Mouse (Mus musculus): ENCODE results near the gene Mmp24. TPM values are rescaled to one million over a fixed set of nuclear protein-coding genes. Genes with fewer than 3 reads are reported as not detected.
A peak's percentile ranks its signal among the peaks of the same experiment; 100 is the strongest.

Mmp24 gene
- polyA plus RNA-seq, 1 experiment from 2014 or later = 0.05 TPM

DNA sequence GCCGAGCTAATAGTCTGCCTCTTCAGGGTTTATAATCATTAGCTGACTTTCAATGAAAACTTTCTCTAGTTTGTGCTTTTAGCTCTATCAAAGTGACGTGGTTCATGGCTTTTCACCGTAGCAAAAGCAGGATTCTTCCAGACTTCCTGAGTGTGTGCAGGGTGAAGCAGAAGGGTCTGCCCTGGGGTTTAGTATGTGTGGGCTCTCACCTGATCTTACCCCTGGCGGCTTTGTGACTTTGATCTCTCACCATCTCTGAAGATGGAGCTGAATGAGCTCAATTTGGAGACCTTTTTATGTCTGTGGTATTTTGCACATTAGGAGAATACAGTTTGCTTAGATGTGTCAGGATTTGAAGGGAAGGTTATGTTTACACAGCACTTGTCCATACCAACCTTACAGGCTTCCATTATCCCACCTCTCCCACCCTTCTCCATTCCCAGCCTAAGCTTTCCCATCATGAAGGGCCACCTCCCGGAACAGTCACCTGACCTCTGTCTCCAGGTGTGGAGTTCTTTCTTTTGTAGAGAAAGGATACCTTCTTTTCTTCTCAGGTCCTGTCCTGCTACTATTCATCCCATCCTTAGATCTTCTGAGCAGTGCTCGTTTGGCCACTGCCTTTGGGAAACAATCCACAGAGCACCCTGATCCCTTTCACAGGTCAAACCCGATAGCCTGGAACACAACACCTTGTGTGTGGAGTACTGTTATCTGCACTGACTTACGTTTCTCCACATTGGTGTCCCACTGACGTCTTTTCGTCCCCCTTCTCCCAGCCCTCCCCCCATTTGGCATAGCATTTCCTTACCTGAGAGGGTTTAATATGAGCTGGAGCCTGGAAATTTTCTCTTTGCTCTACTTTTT lies 1.9 kb downstream of the Mmp24 start:
- Histone ChIP-seq H3K27ac (ENCODE audit: poor library complexity, severe bottlenecking) (no peak overlapping the region), H3K36me3 (no peaks in the 10 kb centered on the region), H3K27me3 (replicated peaks) (peaks cover 77% of the 10 kb centered on the region), H3K4me3 (no peak overlapping the region), H3K9ac (no peak overlapping the region), H3K9me3 (replicated peaks) (no peaks in the 10 kb centered on the region), H3K4me1 (replicated peaks) (peaks cover 7% of the 10 kb centered on the region), H3K4me2 (no peak overlapping the region)
- 57% methylated on average over 10 of the region's 10 CpGs for WGBS
- ATAC-seq (ENCODE audit: insufficient number of reproducible peaks, low FRiP score) = no peak

DNA sequence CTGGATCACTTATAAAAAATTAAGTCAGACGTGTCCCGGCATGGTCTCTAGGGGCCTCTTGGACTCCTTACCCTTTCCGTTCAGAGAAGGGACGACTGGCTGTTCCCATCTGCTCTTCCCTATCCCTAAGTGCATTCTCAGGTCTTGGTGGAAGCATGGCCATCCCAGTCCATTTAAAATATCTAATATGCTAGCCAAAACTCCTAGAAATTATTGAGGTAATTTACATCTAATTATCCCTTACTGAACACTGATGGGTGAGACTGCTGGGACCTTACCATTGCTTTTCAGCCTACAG lies 2.5 kb downstream of the Mmp24 start:
- no peak overlapping the region for H3K4me3 ChIP-seq
- ATAC-seq (ENCODE audit: insufficient number of reproducible peaks, low FRiP score) = no peak
- peaks cover 7% of the 10 kb centered on the region for H3K4me1 ChIP-seq (replicated peaks)
- H3K27me3 ChIP-seq (replicated peaks) = peaks cover 71% of the 10 kb centered on the region
- no peak overlapping the region for H3K9ac ChIP-seq
- no peaks in the 10 kb centered on the region for H3K36me3 ChIP-seq
- H3K9me3 ChIP-seq (replicated peaks) = no peaks in the 10 kb centered on the region
- no peak overlapping the region for H3K27ac ChIP-seq (ENCODE audit: poor library complexity, severe bottlenecking)
- no peak overlapping the region for H3K4me2 ChIP-seq
- WGBS = 77% methylated on average over 4 of the region's 4 CpGs

DNA sequence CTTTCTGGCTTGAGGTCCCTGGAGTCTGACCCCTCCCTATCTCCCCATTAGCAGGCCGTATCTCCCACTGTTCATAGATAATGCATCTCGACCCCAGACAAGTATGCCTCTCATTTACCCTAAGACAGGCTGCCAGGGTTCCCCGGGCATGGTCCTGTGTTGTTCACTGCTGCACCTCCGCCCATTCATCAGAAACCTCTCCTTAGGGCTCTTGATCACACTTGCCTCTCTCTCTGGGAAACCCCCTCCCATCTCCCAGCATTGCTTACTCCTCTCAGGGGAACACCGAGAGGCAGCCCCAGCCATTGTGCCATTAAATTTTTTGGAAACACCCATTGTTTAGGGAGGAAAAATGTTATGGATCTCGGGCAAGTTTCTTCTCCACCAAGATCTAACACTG lies 2.9 kb downstream of the Mmp24 start:
- 57% methylated on average over 6 of the region's 6 CpGs for WGBS

DNA sequence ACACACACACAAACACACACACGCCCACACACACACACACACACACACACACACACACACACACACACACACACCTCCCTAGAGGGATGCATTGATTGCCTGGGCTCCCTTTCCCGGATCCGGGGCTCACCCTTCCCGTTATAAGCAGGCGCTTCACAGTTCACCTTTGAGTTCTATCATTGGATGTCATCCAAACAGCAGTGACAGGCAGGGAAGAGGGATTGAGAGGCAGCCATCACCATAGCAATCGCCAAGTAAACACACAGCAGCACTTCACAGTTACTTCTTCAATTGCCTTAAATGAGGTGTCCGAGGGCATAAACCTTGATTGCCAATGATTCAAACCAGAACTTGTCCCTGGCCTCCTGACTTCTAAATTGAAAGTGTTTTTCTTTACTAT lies 3.9 kb downstream of the Mmp24 start:
- no peak for ATAC-seq (ENCODE audit: insufficient number of reproducible peaks, low FRiP score)
- Histone ChIP-seq H3K4me1 (replicated peaks) (peaks cover 7% of the 10 kb centered on the region), H3K27ac (ENCODE audit: poor library complexity, severe bottlenecking) (no peak overlapping the region), H3K9ac (no peak overlapping the region), H3K27me3 (replicated peaks) (peaks cover 57% of the 10 kb centered on the region), H3K4me2 (no peak overlapping the region), H3K9me3 (replicated peaks) (no peaks in the 10 kb centered on the region), H3K36me3 (no peaks in the 10 kb centered on the region), H3K4me3 (no peak overlapping the region)
- 51% methylated on average over 7 of the region's 7 CpGs for WGBS

More for the DNA sequence above, 2.9 kb downstream of the Mmp24 start:
- no peak overlapping the region for H3K4me2 ChIP-seq
- H3K9me3 ChIP-seq (replicated peaks) = no peaks in the 10 kb centered on the region
- no peak overlapping the region for H3K4me3 ChIP-seq
- no peak overlapping the region for H3K9ac ChIP-seq
- no peak for ATAC-seq (ENCODE audit: insufficient number of reproducible peaks, low FRiP score)
- peaks cover 7% of the 10 kb centered on the region for H3K4me1 ChIP-seq (replicated peaks)
- H3K27me3 ChIP-seq (replicated peaks) = peaks cover 68% of the 10 kb centered on the region
- H3K27ac ChIP-seq (ENCODE audit: poor library complexity, severe bottlenecking) = no peak overlapping the region
- no peaks in the 10 kb centered on the region for H3K36me3 ChIP-seq

DNA sequence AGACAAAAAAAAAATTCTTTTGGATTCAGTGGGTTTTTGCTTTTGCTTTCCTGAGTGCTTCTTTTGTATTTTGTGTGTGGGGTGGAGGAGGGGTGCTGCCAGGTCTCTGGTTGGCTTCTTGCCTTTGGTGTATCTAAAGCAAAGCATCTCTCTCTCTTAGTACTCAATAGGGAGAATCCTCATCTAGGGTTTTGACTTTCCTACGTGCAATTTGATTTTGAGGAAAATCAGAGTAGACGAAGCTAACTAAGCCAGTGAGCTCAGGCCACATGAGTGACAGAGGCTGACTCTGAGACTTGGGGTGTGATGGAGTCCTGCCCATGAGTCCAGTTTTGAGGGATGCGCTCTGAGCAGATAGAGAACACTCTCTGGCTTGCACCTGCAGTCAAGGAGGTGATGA lies 4.4 kb downstream of the Mmp24 start:
- Histone ChIP-seq H3K4me1 (replicated peaks) (peaks cover 7% of the 10 kb centered on the region), H3K36me3 (no peaks in the 10 kb centered on the region), H3K4me2 (no peak overlapping the region), H3K4me3 (no peak overlapping the region), H3K9ac (no peak overlapping the region), H3K9me3 (replicated peaks) (no peaks in the 10 kb centered on the region), H3K27me3 (replicated peaks) (peaks cover 53% of the 10 kb centered on the region), H3K27ac (ENCODE audit: poor library complexity, severe bottlenecking) (no peak overlapping the region)
- 80% methylated on average over 3 of the region's 3 CpGs for WGBS
- ATAC-seq (ENCODE audit: insufficient number of reproducible peaks, low FRiP score) = no peak

DNA sequence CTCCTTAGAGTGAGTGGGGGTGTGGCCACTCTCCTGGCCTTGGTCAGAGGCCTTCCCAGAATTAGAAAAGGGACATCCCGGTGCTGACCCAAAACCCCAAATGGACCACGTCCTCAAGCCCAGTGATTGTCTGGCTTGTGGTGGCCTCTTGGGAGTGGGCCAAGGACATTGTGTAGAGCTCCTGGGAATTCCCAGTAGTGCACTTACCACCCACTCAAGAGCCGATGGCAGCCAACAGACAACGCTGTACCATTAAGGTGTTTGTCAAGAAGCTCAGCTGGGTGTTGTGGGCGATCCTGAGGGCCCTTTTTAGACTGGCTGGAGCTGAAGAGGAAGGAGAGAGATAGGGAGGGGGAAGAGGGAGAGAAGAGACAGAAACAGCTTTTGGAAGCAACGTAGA lies 9.4 kb downstream of the Mmp24 start:
- Histone ChIP-seq H3K4me2 (no peak overlapping the region), H3K4me1 (replicated peaks) (no peaks in the 10 kb centered on the region), H3K36me3 (no peaks in the 10 kb centered on the region), H3K27ac (ENCODE audit: poor library complexity, severe bottlenecking) (no peak overlapping the region), H3K27me3 (replicated peaks) (peaks cover 19% of the 10 kb centered on the region; the same call in 1 of the 2 replicates), H3K9me3 (replicated peaks) (no peaks in the 10 kb centered on the region), H3K9ac (no peak overlapping the region), H3K4me3 (no peak overlapping the region)
- 67% methylated on average over 6 of the region's 6 CpGs for WGBS
- no peak for ATAC-seq (ENCODE audit: insufficient number of reproducible peaks, low FRiP score)

DNA sequence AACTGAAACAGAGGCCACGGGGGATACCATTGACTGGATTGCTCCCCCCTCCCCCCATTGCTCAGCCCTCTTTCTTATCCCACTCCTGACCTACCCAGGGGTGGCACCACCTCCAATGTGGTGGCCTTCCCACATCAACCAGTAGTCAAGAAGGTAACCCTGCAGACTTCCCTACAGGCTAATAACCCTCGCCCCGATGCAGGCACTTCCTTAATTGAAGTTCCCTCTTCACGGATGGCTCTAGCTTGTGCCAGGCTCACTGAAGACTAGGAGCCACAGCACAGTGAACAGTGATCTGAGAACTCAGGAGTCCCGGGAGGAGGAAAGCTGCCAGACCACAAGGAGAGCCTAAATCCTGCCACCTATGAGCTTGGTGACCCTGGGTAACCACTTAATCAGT lies 11.8 kb downstream of the Mmp24 start:
- Histone ChIP-seq H3K4me2 (no peak overlapping the region), H3K9ac (no peak overlapping the region), H3K27me3 (replicated peaks) (peaks cover 12% of the 10 kb centered on the region; the same call in 1 of the 2 replicates), H3K4me3 (no peak overlapping the region), H3K9me3 (replicated peaks) (no peaks in the 10 kb centered on the region), H3K36me3 (no peaks in the 10 kb centered on the region), H3K27ac (ENCODE audit: poor library complexity, severe bottlenecking) (no peak overlapping the region), H3K4me1 (replicated peaks) (no peaks in the 10 kb centered on the region)
- ATAC-seq (ENCODE audit: insufficient number of reproducible peaks, low FRiP score) = no peak
- WGBS = 62% methylated on average over 5 of the region's 5 CpGs

DNA sequence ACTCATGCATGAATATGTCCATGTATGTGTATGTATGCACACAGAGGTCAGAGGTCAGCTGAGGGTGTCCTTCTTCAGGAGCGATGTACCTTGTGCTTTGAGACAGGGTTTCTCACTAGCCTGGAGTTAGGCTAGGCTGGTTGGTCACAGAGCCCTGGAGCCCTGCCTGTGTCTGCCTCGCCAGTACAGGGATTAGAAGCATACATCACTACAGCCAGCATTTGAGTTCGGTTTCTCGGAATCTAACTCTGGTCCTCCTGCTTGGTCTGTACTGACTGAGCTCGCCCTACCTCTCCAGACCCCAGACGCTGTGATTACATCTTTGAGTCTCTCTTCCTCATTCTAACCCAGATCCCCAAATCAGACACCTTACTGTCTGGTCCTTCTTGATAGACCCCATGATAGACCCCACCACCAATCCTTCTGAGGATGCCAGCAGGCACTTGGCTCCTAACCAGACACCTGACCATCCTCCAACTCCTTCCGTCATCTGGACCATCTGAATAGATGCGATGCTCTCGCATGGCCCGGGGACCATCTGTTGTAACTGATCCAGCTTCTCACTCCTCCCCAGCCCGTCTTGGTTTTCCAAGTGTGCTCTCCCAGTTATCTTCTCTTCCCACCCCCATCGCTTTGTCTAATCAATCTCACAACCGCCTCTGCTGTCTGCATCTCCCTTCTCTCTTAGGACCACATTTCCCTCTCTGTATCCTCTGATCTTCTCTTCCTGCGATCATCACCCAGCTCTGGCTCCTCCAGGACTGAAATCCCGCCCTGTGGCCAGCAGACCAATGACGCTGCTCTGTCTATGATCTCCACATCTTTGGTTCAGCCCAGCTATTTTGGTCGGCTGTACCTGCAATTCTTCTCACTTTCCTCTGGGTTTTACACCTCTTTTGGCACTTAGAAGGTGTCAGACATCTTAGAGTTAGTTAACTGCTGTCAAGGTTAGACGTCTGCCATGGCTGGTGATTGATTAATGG lies 13.1 kb downstream of the Mmp24 start:
- Histone ChIP-seq H3K27ac (ENCODE audit: poor library complexity, severe bottlenecking) (no peak overlapping the region), H3K27me3 (replicated peaks) (peaks cover 12% of the 10 kb centered on the region; the same call in 1 of the 2 replicates), H3K4me3 (no peak overlapping the region), H3K9me3 (replicated peaks) (no peaks in the 10 kb centered on the region), H3K9ac (no peak overlapping the region), H3K36me3 (no peaks in the 10 kb centered on the region), H3K4me2 (no peak overlapping the region), H3K4me1 (replicated peaks) (no peaks in the 10 kb centered on the region)
- WGBS = 60% methylated on average over 18 of the region's 18 CpGs
- ATAC-seq (ENCODE audit: insufficient number of reproducible peaks, low FRiP score) = no peak

DNA sequence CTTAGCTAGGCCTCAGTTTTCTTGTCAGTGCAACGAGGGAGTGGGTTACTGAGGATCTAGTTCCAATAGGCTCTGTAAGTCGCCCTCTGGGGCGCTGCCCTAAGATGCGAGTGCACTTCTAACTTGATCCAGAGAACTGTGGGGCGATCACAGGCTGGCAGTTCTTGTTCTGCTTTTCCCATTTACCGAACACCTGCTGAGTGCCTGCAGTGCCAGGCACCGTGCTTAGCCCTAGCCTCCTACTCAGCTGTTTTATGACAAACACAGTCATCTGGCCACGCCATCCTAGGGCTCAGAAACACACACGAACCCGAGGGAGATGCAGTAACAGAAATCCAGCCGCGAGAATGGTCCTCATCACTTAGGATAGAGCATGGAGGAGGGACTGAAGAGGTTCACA lies 17.8 kb downstream of the Mmp24 start:
- Histone ChIP-seq H3K36me3 (no peaks in the 10 kb centered on the region), H3K4me3 (no peak overlapping the region), H3K27me3 (replicated peaks) (peaks cover 8% of the 10 kb centered on the region; the same call in 1 of the 2 replicates), H3K4me2 (peak overlapping the region; percentile 14; the same call in 1 of the 2 replicates), H3K9ac (no peak overlapping the region), H3K27ac (ENCODE audit: poor library complexity, severe bottlenecking) (no peak overlapping the region), H3K9me3 (replicated peaks) (no peaks in the 10 kb centered on the region), H3K4me1 (replicated peaks) (no peaks in the 10 kb centered on the region)
- no peak for ATAC-seq (ENCODE audit: insufficient number of reproducible peaks, low FRiP score)
- WGBS = 36% methylated on average over 12 of the region's 12 CpGs

DNA sequence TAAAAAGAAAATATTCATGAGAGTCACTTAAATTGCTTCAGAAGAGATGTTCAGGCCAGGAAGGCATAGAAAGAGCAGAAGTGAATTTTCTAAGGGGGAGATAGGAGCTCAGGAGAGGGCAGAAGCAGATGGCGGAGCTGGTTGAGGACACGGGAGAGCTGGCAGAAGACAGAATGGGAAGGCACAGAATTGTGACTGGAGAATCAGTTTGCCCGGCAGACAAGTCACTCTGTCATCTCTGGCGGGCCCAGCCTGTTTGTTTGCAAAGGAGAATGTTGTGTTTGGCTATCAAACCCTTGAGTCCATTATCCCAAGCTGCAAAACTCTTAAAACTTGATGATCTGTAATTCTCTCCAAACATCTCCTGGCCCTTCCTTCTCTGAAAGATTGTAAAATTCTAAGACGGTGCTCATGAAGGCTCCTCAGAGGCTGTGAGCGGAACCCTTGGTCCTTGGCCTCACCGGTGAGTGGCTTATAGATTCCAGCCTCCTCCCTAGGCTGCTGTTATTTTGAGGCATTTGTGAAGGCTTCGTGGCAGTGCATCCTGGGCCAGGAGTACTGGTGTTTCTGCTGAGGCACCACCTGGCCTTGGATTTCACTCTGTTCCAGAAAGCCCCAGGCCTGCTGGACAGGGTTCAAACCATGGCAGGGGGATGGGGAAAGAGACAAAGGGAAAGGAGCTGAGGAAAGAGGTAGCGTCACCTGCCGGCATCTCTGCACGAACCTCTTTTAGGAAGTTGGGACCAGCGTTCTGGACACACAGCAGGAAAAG lies 19.7 kb downstream of the Mmp24 start:
- H3K36me3 ChIP-seq = no peaks in the 10 kb centered on the region
- H3K9ac ChIP-seq = no peak overlapping the region
- peaks cover 7% of the 10 kb centered on the region; the same call in 1 of the 2 replicates for H3K27me3 ChIP-seq (replicated peaks)
- 81% methylated on average over 12 of the region's 12 CpGs for WGBS
- H3K4me2 ChIP-seq = no peak overlapping the region
- H3K4me3 ChIP-seq = no peak overlapping the region
- ATAC-seq (ENCODE audit: insufficient number of reproducible peaks, low FRiP score) = no peak
- no peaks in the 10 kb centered on the region for H3K9me3 ChIP-seq (replicated peaks)
- no peak overlapping the region for H3K27ac ChIP-seq (ENCODE audit: poor library complexity, severe bottlenecking)
- H3K4me1 ChIP-seq (replicated peaks) = no peaks in the 10 kb centered on the region
